Mouse (Mus musculus) frontal cortex, adult (tissue): Measurements from ENCODE around the gene Sclt1.
A peak's percentile ranks its signal among the peaks of the same experiment; 100 is the strongest.
"Not testable (repeated sequence)": the region's sequence is repeated elsewhere in the genome, so short reads cannot be mapped to it uniquely, and the experiment has no call there.

Experiments
- ATAC-seq: cut with Nextera tagmentation; 2 replicates; pipeline ENCODE4 v1.9.2; 2017; ENCODE audit warnings: mild to moderate bottlenecking, moderate library complexity, mixed read lengths; ENCODE audit not compliant: low TSS enrichment

Gene Sclt1

DNA sequence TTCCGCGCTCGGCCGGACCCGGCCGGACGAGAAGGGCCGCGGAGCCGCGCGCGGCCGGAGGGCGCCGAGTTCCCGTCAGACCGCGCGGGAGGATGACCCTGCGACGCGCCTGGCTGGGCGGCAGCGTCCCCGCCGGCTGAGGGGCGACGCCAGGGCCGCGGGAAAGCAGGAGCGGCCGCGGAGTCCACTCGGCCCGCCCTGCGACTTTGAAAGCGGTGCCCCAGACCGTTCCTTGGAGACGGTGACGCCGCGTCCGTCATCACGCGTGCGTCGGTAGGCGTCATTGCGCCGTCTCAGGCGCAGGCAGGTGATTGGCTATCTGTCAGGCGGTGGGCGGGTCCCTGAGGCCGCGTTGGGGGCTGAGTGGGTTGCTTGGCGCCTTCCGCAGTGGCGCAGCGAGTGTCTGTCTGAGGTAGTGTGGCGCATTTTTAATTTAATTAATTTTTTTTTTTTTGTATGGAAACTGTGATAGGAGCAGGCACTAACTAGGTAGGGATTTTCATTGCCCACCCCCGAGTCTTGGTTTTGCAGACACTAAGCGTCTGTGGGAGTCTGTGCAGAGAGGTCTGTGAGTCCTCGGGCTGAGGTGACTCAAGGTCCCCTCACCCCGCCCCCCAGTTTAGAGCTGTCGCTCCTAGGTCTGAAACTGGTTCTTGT lies at the start of gene Sclt1, which contains the start of gene D3Ertd751e:
Gene Sclt1, minus strand, starts transcription at position 237 of the 657 bp plus-strand sequence.
Gene D3Ertd751e, plus strand, starts transcription at position 334 of the 657 bp plus-strand sequence.
- ATAC-seq: peak; percentile 98

DNA sequence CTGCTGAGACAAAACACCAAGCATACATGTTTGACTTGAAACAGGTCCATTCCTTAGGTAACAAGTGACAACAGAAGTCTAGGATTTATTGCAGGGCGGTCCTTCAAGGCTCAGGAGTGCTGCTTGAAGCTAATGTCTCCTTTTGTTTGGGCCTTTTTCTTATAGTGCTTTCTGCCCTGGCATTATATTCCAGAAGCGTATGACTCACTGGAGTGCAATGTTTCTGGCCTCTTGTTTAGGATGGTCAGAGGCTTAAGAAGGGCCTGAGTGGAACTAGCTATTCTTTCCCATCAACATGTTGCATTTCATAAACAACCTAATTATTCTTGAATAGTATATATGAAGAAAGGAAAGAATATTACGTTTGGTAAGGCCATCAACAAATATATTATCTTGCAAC lies 19.8 kb upstream of the Sclt1 start:
- no peak for ATAC-seq

DNA sequence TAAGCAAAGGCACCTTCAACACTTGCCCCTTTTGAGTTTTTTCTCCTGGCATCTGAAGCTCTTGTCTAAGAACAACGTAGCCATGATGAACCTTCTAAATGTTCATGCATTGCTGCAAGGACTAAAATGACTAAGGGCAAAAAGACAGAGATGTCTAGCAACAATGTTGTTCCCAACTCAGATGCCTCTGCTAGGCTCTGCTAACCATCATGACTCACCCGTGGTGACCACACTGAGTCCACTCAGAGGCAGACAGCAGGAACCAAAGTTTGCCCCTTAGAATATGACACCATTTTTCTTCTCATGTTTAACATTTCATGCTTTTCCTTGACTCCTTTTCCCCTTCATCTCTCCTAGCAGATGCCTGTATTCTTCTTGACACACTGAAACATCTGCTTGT lies 12.2 kb upstream of the Sclt1 start:
- no peak for ATAC-seq

GRCm38 (mm10) chr3:41743436-41743835 lies 1.1 kb upstream of the Sclt1 start:
- no peak for ATAC-seq

- ATAC-seq: peak; percentile 18
These were observed 575 bp downstream of the Sclt1 start for GRCm38 (mm10) chr3:41741601-41742277.

DNA sequence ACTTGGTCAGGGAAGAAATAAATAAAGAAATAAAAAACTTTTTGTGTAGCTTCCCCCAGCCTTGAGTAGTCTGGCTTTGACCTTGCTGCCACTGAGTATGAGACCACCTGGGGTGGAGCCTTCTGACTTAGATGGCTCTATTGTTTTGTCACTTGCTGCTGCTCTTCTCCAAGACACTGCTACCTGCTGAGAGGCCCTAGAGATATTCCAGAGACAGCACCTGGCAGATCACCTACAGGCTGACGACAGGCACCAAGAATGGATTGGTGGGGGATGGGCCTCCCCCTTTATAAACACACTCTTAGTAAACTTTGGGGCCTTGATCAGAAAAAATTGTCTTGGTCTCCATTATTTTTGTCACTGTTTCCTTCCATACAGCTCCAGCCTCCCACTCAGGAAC lies 46.6 kb downstream of the Sclt1 start:
- no peak for ATAC-seq

DNA sequence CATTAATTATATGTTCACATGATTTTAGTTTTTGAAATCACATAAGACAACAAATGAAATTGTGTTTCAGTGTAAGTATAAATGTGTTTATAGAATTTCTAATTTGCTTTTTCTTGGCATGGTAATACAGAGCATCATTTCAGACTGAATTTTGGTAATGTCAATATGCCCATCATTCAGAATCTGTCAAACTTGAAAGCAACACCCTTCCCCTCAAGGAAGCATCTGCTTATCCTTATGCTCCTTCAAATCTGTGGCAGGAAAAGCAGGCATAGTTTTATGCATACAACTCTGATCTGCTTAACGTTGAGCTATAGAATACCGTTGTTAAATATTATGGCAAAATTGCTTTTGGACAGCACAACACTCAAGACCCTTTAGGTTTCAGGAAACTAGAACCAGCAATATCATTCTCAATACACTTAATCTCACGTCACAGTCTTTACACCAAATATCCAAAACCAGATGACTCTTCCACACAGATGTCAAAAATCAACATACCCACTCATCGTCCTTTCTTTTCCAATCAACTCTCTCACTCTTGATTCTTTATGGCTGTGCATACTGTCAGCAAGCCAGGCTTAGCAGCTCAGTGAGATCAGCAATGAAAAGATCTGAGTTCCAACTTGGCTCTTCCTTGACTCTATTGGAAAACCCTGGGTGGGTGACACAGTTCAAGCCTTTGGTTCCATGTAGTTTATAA lies 49.7 kb downstream of the Sclt1 start:
- peak; percentile 31; the same call in 1 of the 2 replicates for ATAC-seq

DNA sequence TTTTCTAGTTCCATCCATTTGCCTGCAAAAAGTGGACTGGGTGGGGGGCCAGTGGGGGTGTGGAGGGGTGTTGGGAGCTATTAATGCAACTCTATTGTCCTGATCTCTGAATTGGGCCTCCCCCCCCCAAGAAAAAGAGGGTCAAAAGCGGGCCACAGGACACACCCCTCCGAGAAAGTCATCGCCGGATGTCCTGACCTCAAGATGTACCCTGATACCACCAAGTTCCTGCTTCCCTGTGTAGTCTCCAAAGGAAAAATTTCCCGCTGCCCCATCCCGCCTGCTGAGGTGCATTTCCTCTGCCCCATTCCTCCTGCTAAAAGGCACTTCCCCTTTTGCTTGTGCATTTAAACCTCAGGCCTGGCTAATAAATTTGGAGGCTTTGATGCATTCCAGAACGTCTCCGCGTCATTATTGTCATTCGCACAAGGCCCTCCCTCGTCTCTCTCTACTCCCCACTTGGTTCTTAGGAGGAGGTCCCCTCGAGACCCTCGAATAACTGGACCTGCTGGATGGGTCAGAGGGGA lies 52.1 kb downstream of the Sclt1 start:
- not testable (repeated sequence) for ATAC-seq

DNA sequence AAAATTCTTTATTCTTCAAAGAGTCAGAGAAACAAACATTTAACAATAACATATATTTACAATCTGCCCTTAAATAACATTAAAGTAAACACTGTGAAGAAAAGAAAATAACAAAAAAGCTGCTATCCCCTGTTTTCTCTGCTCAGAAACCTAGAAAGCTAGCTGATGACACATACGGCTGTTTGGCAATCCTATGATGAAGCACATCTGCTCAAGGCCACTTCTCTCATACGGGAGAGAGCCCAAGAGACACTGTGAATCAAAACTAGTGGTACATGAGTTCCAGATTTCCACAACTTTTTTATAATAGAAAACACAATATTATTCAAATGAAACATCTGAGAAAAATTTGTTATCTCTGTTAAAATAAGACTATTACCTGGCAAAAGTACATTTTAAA lies 55.9 kb downstream of the Sclt1 start:
- ATAC-seq: no peak

- no peak for ATAC-seq
These were observed 60.2 kb downstream of the Sclt1 start for GRCm38 (mm10) chr3:41682084-41682483.

DNA sequence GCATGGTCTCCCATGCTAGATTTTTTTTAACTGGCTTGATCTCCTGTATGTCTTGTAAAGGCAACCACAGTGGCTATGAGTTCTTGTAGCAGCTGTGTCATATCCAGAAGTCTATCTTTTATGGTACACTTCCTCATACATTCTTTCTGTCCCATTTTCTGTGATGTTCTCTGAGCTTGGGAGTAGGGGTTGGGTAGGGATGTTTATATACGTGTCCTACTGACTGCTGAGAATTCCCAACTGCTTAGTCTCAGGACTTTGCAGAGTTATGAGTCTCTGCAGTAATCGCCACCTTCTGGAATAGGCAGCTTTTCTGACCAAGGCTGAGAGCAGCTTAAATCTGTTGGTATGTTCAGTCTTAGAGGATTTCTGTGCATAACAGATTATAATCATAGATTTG lies 65.7 kb downstream of the Sclt1 start:
- no peak for ATAC-seq

DNA sequence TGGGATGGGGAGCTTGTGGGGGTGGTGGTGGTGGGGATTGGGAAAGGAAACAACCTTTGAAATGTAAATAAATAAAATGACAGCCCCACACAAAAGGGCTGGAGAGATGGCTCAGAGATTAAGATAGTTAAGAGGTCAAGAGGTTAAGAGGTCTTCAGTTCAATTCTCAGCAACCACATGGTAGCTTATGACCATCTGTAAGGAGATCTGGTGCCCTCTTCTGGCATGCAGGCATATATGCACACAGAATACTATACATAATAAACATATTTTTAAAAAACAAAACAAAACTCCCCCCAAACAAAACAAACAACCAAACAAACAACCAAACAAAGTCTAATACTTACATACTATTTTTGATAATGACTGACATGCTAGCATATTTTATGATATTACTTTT lies 67.5 kb downstream of the Sclt1 start:
- ATAC-seq: no peak

GRCm38 (mm10) chr3:41655642-41656041 lies 86.7 kb downstream of the Sclt1 start:
- no peak for ATAC-seq

GRCm38 (mm10) chr3:41620971-41621370 lies 121.3 kb downstream of the Sclt1 start:
- ATAC-seq: no peak

GRCm38 (mm10) chr3:41618488-41618887 lies 123.8 kb downstream of the Sclt1 start:
- no peak for ATAC-seq

- ATAC-seq: no peak
These were observed 124.3 kb downstream of the Sclt1 start for GRCm38 (mm10) chr3:41618036-41618435.

DNA sequence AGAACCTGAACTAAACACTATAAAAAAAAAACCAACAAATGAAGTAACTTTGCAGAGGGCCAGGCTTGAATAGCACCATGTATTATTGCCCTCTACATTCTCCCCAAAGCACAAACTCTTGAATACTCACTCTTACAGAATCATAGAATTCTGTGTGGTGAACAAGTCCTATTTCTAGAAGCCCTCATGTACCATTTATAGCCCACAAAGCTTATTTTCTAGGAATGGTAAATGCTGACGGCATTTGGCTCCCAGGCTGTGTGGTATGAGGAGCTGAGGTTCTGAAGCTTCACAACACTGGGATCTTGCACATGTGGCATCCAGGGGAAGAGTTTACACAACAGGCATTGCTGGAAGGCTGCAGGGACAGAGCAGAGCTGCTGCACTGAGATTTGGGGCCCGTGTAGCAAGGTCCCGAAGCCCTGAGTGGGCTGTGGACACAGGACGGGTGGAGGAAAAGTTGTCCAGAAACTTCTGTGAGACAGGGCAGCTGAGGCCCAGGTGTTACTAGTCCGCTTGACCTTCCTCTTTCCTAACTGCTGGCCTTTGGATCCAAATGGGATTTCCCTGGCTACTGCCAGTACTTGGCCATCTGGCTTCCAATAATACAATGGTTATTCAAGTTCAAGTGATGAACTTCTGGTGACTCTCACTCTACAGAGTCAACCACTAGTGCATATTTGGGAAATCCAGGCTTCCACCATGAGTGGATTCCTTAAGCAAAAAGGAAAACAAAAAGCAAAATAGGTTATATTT lies 127.9 kb downstream of the Sclt1 start:
- peak; percentile 68 for ATAC-seq

DNA sequence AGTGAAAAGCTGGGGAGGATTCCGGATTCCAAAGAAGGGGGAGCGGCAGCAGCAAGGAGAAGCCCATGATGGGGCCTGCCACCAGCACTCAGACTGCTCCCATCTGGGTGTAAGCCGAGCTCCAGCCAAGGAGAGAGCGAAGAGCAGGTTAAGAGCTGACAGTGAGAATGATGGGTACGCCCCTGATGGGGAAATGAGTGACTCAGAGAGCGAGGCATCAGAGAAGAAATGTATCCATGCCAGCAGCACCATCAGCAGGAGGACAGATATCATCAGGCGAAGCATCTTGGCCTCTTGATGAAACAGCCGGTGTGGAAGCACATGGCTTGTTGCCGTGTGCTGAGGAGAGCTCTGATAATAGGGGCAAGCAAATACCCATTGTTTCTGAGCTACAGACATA lies 128.6 kb downstream of the Sclt1 start:
- ATAC-seq: peak; percentile 31

DNA sequence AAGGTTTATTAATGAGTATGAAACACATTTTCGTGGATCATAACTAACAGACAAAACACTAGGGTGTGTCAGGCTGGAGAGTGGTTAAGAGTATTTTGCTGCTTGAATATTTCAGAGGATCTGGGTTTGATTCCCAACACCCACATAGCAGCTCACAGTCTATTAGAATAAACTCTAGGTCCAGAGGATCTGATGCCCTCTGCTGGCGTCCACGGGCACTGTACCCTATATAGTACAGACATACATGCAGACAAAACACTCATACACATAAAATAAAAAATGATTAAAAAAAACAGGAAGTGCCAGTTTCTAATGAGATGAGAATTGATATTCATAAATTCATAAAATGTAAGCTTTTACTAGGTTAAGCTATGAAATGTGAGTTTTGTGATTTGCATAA lies 130.1 kb downstream of the Sclt1 start:
- ATAC-seq: no peak

DNA sequence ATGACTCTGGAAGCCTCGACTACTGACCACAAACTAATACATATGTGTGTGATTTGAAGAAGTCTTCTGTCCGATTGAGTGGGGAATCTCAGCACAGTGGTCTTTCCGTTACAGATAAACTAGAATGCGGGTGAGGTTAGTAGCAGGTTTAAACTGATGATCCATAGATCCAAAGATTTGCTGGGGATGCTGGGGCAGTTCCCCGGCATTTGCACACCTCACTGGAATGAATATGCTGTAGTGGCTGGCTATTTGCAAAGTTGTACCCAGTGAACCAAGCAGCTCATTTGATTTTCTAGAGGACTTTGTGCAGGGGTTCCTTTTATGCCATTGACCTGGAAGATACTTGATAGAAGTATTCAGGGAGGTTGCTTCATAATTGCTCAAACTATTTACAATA lies 133.2 kb downstream of the Sclt1 start:
- ATAC-seq: no peak

DNA sequence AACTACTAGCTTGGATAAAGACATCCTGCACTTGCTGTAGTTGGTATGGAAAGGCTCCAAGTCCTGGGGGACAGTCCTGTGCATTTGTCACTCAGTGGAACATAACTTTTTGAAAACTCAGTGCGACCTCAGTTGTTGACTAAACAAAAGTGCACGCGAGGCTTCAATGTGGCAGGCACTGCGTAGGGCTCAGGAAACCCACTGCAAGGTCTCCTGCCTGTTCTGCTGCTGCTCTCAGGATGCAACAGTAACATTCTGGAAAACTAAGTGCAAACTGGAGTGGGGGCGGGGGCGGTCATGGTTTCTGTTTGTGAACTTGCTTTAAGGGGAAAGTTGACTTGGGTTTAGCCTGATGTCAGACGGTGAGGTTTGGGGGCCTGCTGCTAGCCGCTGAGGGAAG lies 134.8 kb downstream of the Sclt1 start:
- no peak for ATAC-seq

- no peak for ATAC-seq
These were observed 135.3 kb downstream of the Sclt1 start for GRCm38 (mm10) chr3:41607050-41607449.
